Mouse (Mus musculus) CH12.LX (cell line): ENCODE data around the gene Rnf6.

Source experiments
- BHLHE40 ChIP-seq: IDR thresholded peaks from 2 replicates; pipeline ENCODE4 v1.6.1; 2011; ENCODE audit warnings: mild to moderate bottlenecking, low read depth, low read length, improper control_type of control experiment
- CTCF ChIP-seq, 2 experiments: IDR thresholded peaks in 1 of 2; conservative IDR thresholded peaks in 1 of 2; 2 replicates each; pipeline ENCODE4 v1.5.1; 2011 to 2012; ENCODE audit warnings: low read depth in 2 of 2, low read length in 2 of 2, improper control_type of control experiment in 1 of 2, inconsistent platforms in 1 of 2, mild to moderate bottlenecking in 1 of 2, moderate library complexity in 1 of 2
- EP300 ChIP-seq: IDR thresholded peaks from 2 replicates; pipeline ENCODE4 v1.6.1; 2011; ENCODE audit warnings: low read length, improper control_type of control experiment
- HCFC1 ChIP-seq: IDR thresholded peaks from 2 replicates; pipeline ENCODE4 v1.6.1; 2012; ENCODE audit warnings: low read depth, mild to moderate bottlenecking, inconsistent platforms, low read length, improper control_type of control experiment
- MAX ChIP-seq: IDR thresholded peaks from 2 replicates; pipeline ENCODE4 v1.6.1; 2011; ENCODE audit warnings: low read length, improper control_type of control experiment
- PAX5 ChIP-seq: IDR thresholded peaks from 2 replicates; pipeline ENCODE4 v1.6.1; 2012; ENCODE audit warnings: low read length, inconsistent platforms, mixed read lengths
- POLR2A ChIP-seq: IDR thresholded peaks from 2 replicates; pipeline ENCODE4 v1.6.1; 2011; ENCODE audit warnings: low read depth, mild to moderate bottlenecking, improper control_type of control experiment, low read length
- TBP ChIP-seq: conservative IDR thresholded peaks from 2 replicates; pipeline ENCODE4 v1.6.1; 2011; ENCODE audit warnings: low read depth, low read length, improper control_type of control experiment
- TCF12 ChIP-seq: IDR thresholded peaks from 2 replicates; pipeline ENCODE4 v1.6.1; 2014; ENCODE audit warnings: low read depth, mild to moderate bottlenecking, inconsistent platforms, low read length, improper control_type of control experiment

- no peak for TF ChIP-seq MAX
- TF ChIP-seq PAX5, result no peak
- TF ChIP-seq POLR2A, result no peak
- TF ChIP-seq TBP, result no peak
- TF ChIP-seq TCF12, result no peak
- no peak for TF ChIP-seq CTCF (conservative IDR thresholded peaks at IDR 0.05 in 1 of 2, IDR thresholded peaks at IDR 0.05 in 1 of 2; ENCODE audit: low read depth in 2 of 2, low read length in 2 of 2)
- TF ChIP-seq BHLHE40, result no peak
- no peak for TF ChIP-seq EP300
- TF ChIP-seq HCFC1, result no peak
Measured at GRCm38 (mm10) chr5:146188712-146189111, 32.6 kb downstream of the Rnf6 start.
